Comparison of ENCODE assay signal across 8 mouse cellular contexts in the genomic region with DNA sequence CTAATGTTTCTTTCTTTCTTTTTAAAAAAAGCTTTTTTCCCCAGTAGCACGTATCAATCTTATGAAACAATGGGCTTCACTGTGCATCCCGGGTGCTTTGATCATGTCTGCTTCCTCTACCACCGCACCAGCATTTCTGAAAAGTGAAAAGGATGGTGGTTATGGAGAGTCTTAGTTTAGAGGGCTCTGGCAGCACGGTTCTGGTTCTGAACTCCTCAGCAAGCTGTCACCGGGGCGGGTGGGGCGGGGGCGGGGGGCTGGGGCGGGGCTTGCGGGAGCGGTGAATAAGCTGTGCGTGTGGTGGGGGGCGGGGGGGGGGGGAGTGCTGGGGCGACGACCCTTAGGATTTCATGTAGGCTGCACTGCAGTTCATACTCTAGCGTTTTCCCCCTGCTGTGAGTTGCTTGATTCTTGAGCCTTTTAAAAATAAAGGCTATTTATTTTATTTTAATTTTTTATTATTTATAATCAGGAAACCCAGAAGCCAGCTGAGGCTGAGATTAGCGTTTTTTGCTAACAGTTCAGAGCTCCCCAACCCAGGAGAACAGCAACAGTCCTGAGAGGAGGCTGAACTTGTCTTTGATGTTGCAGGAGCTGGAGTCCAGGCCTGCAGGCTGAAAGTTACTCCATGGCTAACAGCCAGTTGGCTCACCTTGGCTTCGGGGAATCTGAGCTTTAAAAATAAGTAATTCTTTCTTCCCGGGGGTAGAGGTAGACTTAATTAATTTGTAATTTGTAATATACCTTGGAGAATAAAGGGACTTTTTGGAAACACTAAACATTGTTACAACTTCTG. TPM values are rescaled to one million over a fixed set of nuclear protein-coding genes. Genes with fewer than 3 reads are reported as not detected.
DNase-seq lines count a peak whose midpoint lies in the region; ATAC-seq lines count a peak whose summit lies in the region.

No protein-coding gene starts in this region.

- H3K4me2 ChIP-seq in heart, embryonic 12.5 days: peak overlapping the region; percentile 52
- H3K4me2 ChIP-seq in hindbrain, embryonic 15.5 days: peak overlapping the region; percentile 41
- H3K4me2 ChIP-seq in midbrain, embryonic 13.5 days (replicated peaks): peak overlapping the region; percentile 22

- no peak overlapping the region for H3K27ac ChIP-seq in heart, embryonic 12.5 days (ENCODE audit: poor library complexity, severe bottlenecking)
- peak overlapping the region; percentile 61 for H3K27ac ChIP-seq in hindbrain, embryonic 15.5 days (replicated peaks)
- no peak overlapping the region for H3K27ac ChIP-seq in midbrain, embryonic 13.5 days

- H3K27me3 ChIP-seq in heart, embryonic 12.5 days (replicated peaks): 0 out of 2 replicates have a peak, but pooled peaks cover 3% of the 10 kb centered on the region
- no peaks in the 10 kb centered on the region for H3K27me3 ChIP-seq in hindbrain, embryonic 15.5 days
- no peaks in the 10 kb centered on the region for H3K27me3 ChIP-seq in midbrain, embryonic 13.5 days

- no peak for DNase-seq in heart, adult 18-20 months
- peak; percentile 67 to 71 for DNase-seq in adrenal gland, postnatal 36 days
- no peak for DNase-seq in right cerebral cortex, adult 18-20 months
- no peak for DNase-seq in left cerebral cortex, adult 8-10 months (ENCODE audit: low spot score in 2 of 2)
- no peak for DNase-seq in left cerebral cortex, adult 9 months (ENCODE audit: low spot score in 2 of 2)

- peaks cover 9% of the 10 kb centered on the region; the same call in 1 of the 2 replicates for H3K9me3 ChIP-seq in heart, embryonic 12.5 days (replicated peaks)
- no peaks in the 10 kb centered on the region for H3K9me3 ChIP-seq in hindbrain, embryonic 15.5 days
- H3K9me3 ChIP-seq in midbrain, embryonic 13.5 days: peaks cover 2% of the 10 kb centered on the region; the same call in 1 of the 2 replicates

- ATAC-seq in heart, embryonic 12.5 days (ENCODE audit: insufficient number of reproducible peaks, low FRiP score): no peak
- ATAC-seq in hindbrain, embryonic 15.5 days (ENCODE audit: low FRiP score, low read depth): peak; percentile 58
- ATAC-seq in midbrain, embryonic 13.5 days: no peak

- no peak overlapping the region for H3K4me3 ChIP-seq in heart, embryonic 12.5 days
- 0 out of 2 replicates have a peak overlapping the region, but pooled peaks have one; percentile 4 for H3K4me3 ChIP-seq in hindbrain, embryonic 15.5 days
- H3K4me3 ChIP-seq in midbrain, embryonic 13.5 days (replicated peaks): no peak overlapping the region

- H3K36me3 ChIP-seq in heart, embryonic 12.5 days: no peaks in the 10 kb centered on the region
- H3K36me3 ChIP-seq in hindbrain, embryonic 15.5 days: no peaks in the 10 kb centered on the region
- no peaks in the 10 kb centered on the region for H3K36me3 ChIP-seq in midbrain, embryonic 13.5 days

- 41% methylated on average over 19 of the region's 19 CpGs for WGBS in heart, embryonic 12.5 days
- 30% methylated on average over 14 of the region's 19 CpGs for WGBS in hindbrain, embryonic 15.5 days
- 22% methylated on average over 17 of the region's 19 CpGs for WGBS in midbrain, embryonic 13.5 days

- H3K9ac ChIP-seq in heart, embryonic 12.5 days: no peak overlapping the region
- H3K9ac ChIP-seq in hindbrain, embryonic 15.5 days: no peak overlapping the region
- H3K9ac ChIP-seq in midbrain, embryonic 13.5 days (replicated peaks): 0 out of 2 replicates have a peak overlapping the region, but pooled peaks have one; percentile 7

- H3K4me1 ChIP-seq in heart, embryonic 12.5 days (replicated peaks): no peaks in the 10 kb centered on the region
- H3K4me1 ChIP-seq in hindbrain, embryonic 15.5 days (replicated peaks): peaks cover 14% of the 10 kb centered on the region
- peaks cover 8% of the 10 kb centered on the region for H3K4me1 ChIP-seq in midbrain, embryonic 13.5 days (replicated peaks)

RNA-seq across cellular contexts. Expression of gene Tut7, which starts 59.2 kb away (rescaled TPM):
- 45.3 and 46.4 TPM in 2 replicates for polyA plus RNA-seq in heart, embryonic 12.5 days (2016; fragmentation: Nextera tagmentation; extraction: Ambion mirVana)
- 10 to 100 TPM; 40.3 to 41.1 TPM for total RNA-seq in heart, adult 18-20 months (2021)
- total RNA-seq in adrenal gland, postnatal 36 days (2021): 10 to 100 TPM; 68.6 to 71.0 TPM
- polyA plus RNA-seq in hindbrain, embryonic 15.5 days (2015; fragmentation: Nextera tagmentation; extraction: Ambion mirVana): 41.5 and 42.6 TPM in 2 replicates
- polyA plus RNA-seq in midbrain, embryonic 13.5 days (2015; fragmentation: Nextera tagmentation; extraction: Ambion mirVana): 58.7 and 59.6 TPM in 2 replicates
- total RNA-seq in left cerebral cortex, adult 8-10 months (2022): 10 to 100 TPM; 58.7 to 64.0 (median 59.9) TPM

Comparison
In these comparisons a context has a peak if more than half of its experiments do, and no peak if none do; other contexts are left out.
1. DNase-seq: peak in adrenal gland, postnatal 36 days (2 of 2); none in heart, adult 18-20 months (0 of 2), right cerebral cortex, adult 18-20 months (single experiment), left cerebral cortex, adult 8-10 months (0 of 2) and left cerebral cortex, adult 9 months (0 of 2).
2. Peak in every context shown above with its lines, with median percentiles within 50 percentile points of each other: H3K4me2 ChIP-seq.